ENCODE assay signal across 27 mouse cellular contexts in the genomic region with DNA sequence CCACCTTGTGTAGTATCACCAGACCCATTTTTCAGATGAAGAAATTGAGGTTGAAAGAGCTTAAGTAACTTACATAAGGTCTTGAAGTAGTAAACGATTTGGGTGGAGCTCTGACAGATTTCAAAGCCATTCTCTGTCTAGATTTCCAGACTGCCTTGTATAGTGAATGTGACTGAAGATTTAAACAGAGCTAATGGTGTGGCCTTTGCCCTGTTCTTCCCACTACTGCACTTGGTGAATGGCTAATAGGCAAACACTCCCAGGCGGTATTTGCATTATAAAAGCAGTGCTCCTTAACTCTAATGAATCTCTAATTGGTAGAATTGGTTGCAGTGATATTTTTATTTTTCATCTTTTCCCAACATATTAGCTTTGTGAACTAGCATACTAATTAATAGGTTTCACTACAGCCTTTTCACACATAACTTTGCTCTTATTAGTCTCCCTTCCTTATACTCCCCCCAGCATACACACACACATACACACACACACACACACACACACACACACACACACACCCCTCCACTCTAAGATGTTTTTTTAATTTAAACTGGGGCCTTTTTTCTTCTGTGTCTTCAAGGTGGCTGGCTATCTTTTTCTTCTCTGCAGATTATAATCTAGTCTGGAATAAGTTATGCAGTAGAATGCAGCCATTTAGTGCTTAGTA.
DNase-seq lines count a peak whose midpoint lies in the region; ATAC-seq and TF ChIP-seq lines count a peak whose summit lies in the region.
"Had no signal": no experiment of that assay in that cellular context is flagged by ENCODE, and none has a peak within 500 bp of the region (broad histone marks: within the 10 kb centered on the region; RNA-seq: fewer than 3 reads in every experiment).

No protein-coding gene starts in this region.

- no peak overlapping the region for H3K4me2 ChIP-seq in forebrain, embryonic 12.5 days
- no peak overlapping the region for H3K4me2 ChIP-seq in midbrain, embryonic 12.5 days (replicated peaks)
- no peak overlapping the region for H3K4me2 ChIP-seq in midbrain, embryonic 16.5 days (ENCODE audit: low read length)
- no peak overlapping the region for H3K4me2 ChIP-seq in neural tube, embryonic 13.5 days
- H3K4me2 ChIP-seq: embryonic facial prominence, embryonic 15.5 days; limb, embryonic 12.5 days; liver, embryonic 11.5 days had no signal

- WGBS in forebrain, embryonic 12.5 days = 22% methylated on average over 2 of the region's 2 CpGs
- WGBS in forebrain, embryonic 10.5 days = 57% methylated on average over 2 of the region's 2 CpGs
- 55% methylated on average over 2 of the region's 2 CpGs for WGBS in midbrain, embryonic 12.5 days
- 52% methylated on average over 2 of the region's 2 CpGs for WGBS in midbrain, embryonic 16.5 days
- 42% methylated on average over 2 of the region's 2 CpGs for WGBS in neural tube, embryonic 13.5 days

- intact Hi-C loops in left cerebral cortex, postnatal 10 days (cut with DNase I) = no loop called here

- no peak for TF ChIP-seq POLR2A in brain, embryonic 14.5 days (IDR thresholded peaks at IDR 0.05; ENCODE audit: borderline replicate concordance, extremely low read depth, insufficient read depth, insufficient read length, poor library complexity, severe bottlenecking)

- H3K9me3 ChIP-seq in forebrain, embryonic 12.5 days = no peaks in the 10 kb centered on the region
- H3K9me3 ChIP-seq in forebrain, embryonic 10.5 days = no peaks in the 10 kb centered on the region
- H3K9me3 ChIP-seq in midbrain, embryonic 12.5 days = no peaks in the 10 kb centered on the region
- no peaks in the 10 kb centered on the region for H3K9me3 ChIP-seq in midbrain, embryonic 16.5 days (replicated peaks; ENCODE audit: control insufficient read depth, low read length, poor library complexity, severe bottlenecking)
- no peaks in the 10 kb centered on the region for H3K9me3 ChIP-seq in neural tube, embryonic 13.5 days
- H3K9me3 ChIP-seq: embryonic facial prominence, embryonic 15.5 days; G1E; heart, embryonic 10.5 days; midbrain, embryonic 10.5 days had no signal

- peak; percentile 88 for ATAC-seq in forebrain, embryonic 12.5 days (ENCODE audit: low FRiP score)
- peak; percentile 73 for ATAC-seq in midbrain, embryonic 12.5 days (ENCODE audit: low FRiP score, low read depth)
- no peak for ATAC-seq in midbrain, embryonic 16.5 days
- 0 out of 2 replicates have a peak, but pooled peaks have one; percentile 53 for ATAC-seq in neural tube, embryonic 13.5 days (ENCODE audit: low read depth)
- ATAC-seq: Patski had no signal

- TF ChIP-seq CTCF in brain, embryonic 14.5 days (IDR thresholded peaks at IDR 0.05; ENCODE audit: borderline replicate concordance, extremely low read depth, insufficient read depth, insufficient read length) = no peak

- DNase-seq in forebrain, embryonic 10.5 days (ENCODE audit: extremely low spot score, low spot score) = no peak
- DNase-seq in brain, embryonic 14.5 days (ENCODE audit: low read depth) = peak; percentile 87
- no peak for DNase-seq in left cerebral cortex, postnatal 10 days (ENCODE audit: extremely low spot score in 1 of 2, low spot score in 2 of 2)
- DNase-seq: adrenal gland, adult 2 months; cerebellum, adult 18-20 months; cerebellum, postnatal 14 days; gastrocnemius, postnatal 10 days; kidney, adult 9 months; kidney, postnatal 25 days; layer of hippocampus, postnatal 36 days; lung, adult 18-20 months; lung, postnatal 10 days; retina, postnatal 1 day; right cerebral cortex, postnatal 25 days; spleen, adult 18-20 months had no signal

- no peak overlapping the region for H3K9ac ChIP-seq in forebrain, embryonic 12.5 days
- H3K9ac ChIP-seq in midbrain, embryonic 12.5 days (replicated peaks) = no peak overlapping the region
- H3K9ac ChIP-seq in midbrain, embryonic 16.5 days (ENCODE audit: low read depth, low read length) = no peak overlapping the region
- H3K9ac ChIP-seq in neural tube, embryonic 13.5 days = no peak overlapping the region
- H3K9ac ChIP-seq: embryonic facial prominence, embryonic 15.5 days; limb, embryonic 12.5 days had no signal

- H3K27me3 ChIP-seq in forebrain, embryonic 12.5 days = no peaks in the 10 kb centered on the region
- H3K27me3 ChIP-seq in forebrain, embryonic 10.5 days (ENCODE audit: poor library complexity, severe bottlenecking) = peaks cover 12% of the 10 kb centered on the region; the same call in 1 of the 2 replicates
- H3K27me3 ChIP-seq in midbrain, embryonic 12.5 days = no peaks in the 10 kb centered on the region
- no peaks in the 10 kb centered on the region for H3K27me3 ChIP-seq in midbrain, embryonic 16.5 days (ENCODE audit: control insufficient read depth, insufficient read depth, low read depth, low read length)
- H3K27me3 ChIP-seq in neural tube, embryonic 13.5 days = no peaks in the 10 kb centered on the region
- H3K27me3 ChIP-seq: embryonic facial prominence, embryonic 15.5 days; limb, embryonic 12.5 days; Patski had no signal

- H3K36me3 ChIP-seq in forebrain, embryonic 12.5 days (replicated peaks) = peaks cover 3% of the 10 kb centered on the region; the same call in 1 of the 2 replicates
- 0 out of 2 replicates have a peak, but pooled peaks cover 4% of the 10 kb centered on the region for H3K36me3 ChIP-seq in forebrain, embryonic 10.5 days (replicated peaks)
- H3K36me3 ChIP-seq in midbrain, embryonic 12.5 days = no peaks in the 10 kb centered on the region
- H3K36me3 ChIP-seq in midbrain, embryonic 16.5 days (ENCODE audit: control insufficient read depth, insufficient read depth, low read length) = no peaks in the 10 kb centered on the region
- H3K36me3 ChIP-seq in neural tube, embryonic 13.5 days = no peaks in the 10 kb centered on the region; the same call in 1 of the 2 replicates
- H3K36me3 ChIP-seq: embryonic facial prominence, embryonic 15.5 days; heart, embryonic 10.5 days; limb, embryonic 12.5 days had no signal

- H3K4me3 ChIP-seq in forebrain, embryonic 12.5 days (replicated peaks) = no peak overlapping the region
- no peak overlapping the region for H3K4me3 ChIP-seq in forebrain, embryonic 10.5 days
- H3K4me3 ChIP-seq in midbrain, embryonic 12.5 days = no peak overlapping the region
- H3K4me3 ChIP-seq in midbrain, embryonic 16.5 days (ENCODE audit: low read depth, low read length) = no peak overlapping the region
- no peak overlapping the region for H3K4me3 ChIP-seq in neural tube, embryonic 13.5 days
- H3K4me3 ChIP-seq: embryonic facial prominence, embryonic 15.5 days; heart, embryonic 10.5 days; limb, embryonic 12.5 days; midbrain, embryonic 10.5 days; myocyte had no signal

- H3K4me1 ChIP-seq in forebrain, embryonic 12.5 days = peaks cover 9% of the 10 kb centered on the region
- H3K4me1 ChIP-seq in forebrain, embryonic 10.5 days = peaks cover 19% of the 10 kb centered on the region
- H3K4me1 ChIP-seq in midbrain, embryonic 12.5 days = 0 out of 2 replicates have a peak, but pooled peaks cover 7% of the 10 kb centered on the region
- no peaks in the 10 kb centered on the region for H3K4me1 ChIP-seq in midbrain, embryonic 16.5 days (ENCODE audit: control insufficient read depth, insufficient read depth, low read length)
- H3K4me1 ChIP-seq in neural tube, embryonic 13.5 days (replicated peaks) = peaks cover 11% of the 10 kb centered on the region
- H3K4me1 ChIP-seq: embryonic facial prominence, embryonic 15.5 days; heart, embryonic 10.5 days; limb, embryonic 12.5 days had no signal

- no peak overlapping the region for H3K27ac ChIP-seq in forebrain, embryonic 12.5 days
- H3K27ac ChIP-seq in forebrain, embryonic 10.5 days = no peak overlapping the region
- no peak overlapping the region for H3K27ac ChIP-seq in midbrain, embryonic 12.5 days (replicated peaks)
- H3K27ac ChIP-seq in midbrain, embryonic 16.5 days (ENCODE audit: low read length) = no peak overlapping the region
- H3K27ac ChIP-seq in neural tube, embryonic 13.5 days (replicated peaks) = no peak overlapping the region
- H3K27ac ChIP-seq: embryonic facial prominence, embryonic 15.5 days; heart, embryonic 10.5 days; limb, embryonic 12.5 days; midbrain, embryonic 10.5 days had no signal
